Mouse (Mus musculus) cerebellum, adult 2 months (tissue): ENCODE data around the gene Ntn1. TPM values are rescaled to one million over a fixed set of nuclear protein-coding genes. Genes with fewer than 3 reads are reported as not detected.

Experiments used
- DNase-seq, 2 experiments: peaks; one replicate each; pipeline ENCODE4 v3.0.0; 2021
- H3K27ac ChIP-seq: fragments of 200-500 bp; 2 replicates; pipeline ENCODE4 v1.5.1; 2012; ENCODE audit warnings: low read length, control low read depth, inconsistent platforms; ENCODE audit not compliant: insufficient read depth
- H3K27me3 ChIP-seq: fragments of 200-500 bp; 2 replicates; pipeline ENCODE4 v1.6.1; 2012; ENCODE audit warnings: inconsistent platforms, mild to moderate bottlenecking, low read length, moderate library complexity; ENCODE audit not compliant: control insufficient read depth, insufficient read depth
- H3K4me1 ChIP-seq: fragments of 200-500 bp; 2 replicates; pipeline ENCODE4 v1.6.1; 2011; ENCODE audit warnings: low read length; ENCODE audit not compliant: control insufficient read depth, insufficient read depth
- H3K4me3 ChIP-seq: fragments of 200-500 bp; replicated peaks from 2 replicates; pipeline ENCODE3; 2011; ENCODE audit warnings: mild to moderate bottlenecking, low read depth, low read length, control low read depth; ENCODE audit not compliant: insufficient read depth
- CTCF ChIP-seq: fragments of 200-500 bp; IDR thresholded peaks from 2 replicates; pipeline ENCODE4 v1.5.1; 2011; ENCODE audit warnings: low read depth, mild to moderate bottlenecking, control low read depth, low read length, moderate library complexity, borderline replicate concordance; ENCODE audit not compliant: insufficient read depth
- POLR2A ChIP-seq: fragments of 200-500 bp; IDR thresholded peaks from 2 replicates; pipeline ENCODE4 v1.6.1; 2011; ENCODE audit warnings: low read length, control low read depth, borderline replicate concordance; ENCODE audit not compliant: insufficient read depth
- WGBS: fragments of 180-500 bp; shearing (Covaris S2); methylation state at CpG from one replicate; pipeline ENCODE4 v1.1.7; 2018; 5-methylcytosine and 5-hydroxymethylcytosine counted together
- polyA plus RNA-seq: library from polyadenylated mRNA; depleted of rRNA; stranded (reverse); fragments of >200 nt; gene quantifications from 2 replicates; pipeline ENCODE4 v1.2.3, GENCODE M21; 2012

The Ntn1 gene
- polyA plus RNA-seq, 1 experiment, result 22.0 TPM

DNA sequence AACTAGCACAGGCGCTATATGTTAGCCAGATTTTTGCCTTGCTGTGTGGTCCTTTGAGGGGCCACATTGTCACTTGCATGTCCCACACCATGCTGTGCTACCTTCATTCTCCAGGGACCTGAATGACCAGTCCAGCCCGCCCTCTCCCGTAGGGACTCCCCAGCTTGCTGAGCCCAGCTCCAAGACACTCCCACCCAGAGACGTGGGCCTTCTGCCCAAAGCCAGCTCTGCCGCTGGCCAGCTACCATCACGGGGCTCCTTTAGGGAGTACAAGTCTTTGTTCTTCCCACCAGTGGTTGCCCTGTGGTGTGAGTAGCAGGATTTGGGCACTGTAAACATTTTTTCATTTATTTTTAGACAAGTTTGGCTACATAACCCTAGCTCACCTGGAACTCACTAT lies 204.1 kb downstream of the Ntn1 start:
- TF ChIP-seq POLR2A (no peak), CTCF (no peak)
- no peak for DNase-seq
- Histone ChIP-seq H3K4me3 (no peak overlapping the region), H3K27ac (no peak overlapping the region), H3K4me1 (peaks cover 19% of the 10 kb centered on the region), H3K27me3 (no peaks in the 10 kb centered on the region)
- WGBS, result 90% methylated on average over 6 of the region's 6 CpGs

DNA sequence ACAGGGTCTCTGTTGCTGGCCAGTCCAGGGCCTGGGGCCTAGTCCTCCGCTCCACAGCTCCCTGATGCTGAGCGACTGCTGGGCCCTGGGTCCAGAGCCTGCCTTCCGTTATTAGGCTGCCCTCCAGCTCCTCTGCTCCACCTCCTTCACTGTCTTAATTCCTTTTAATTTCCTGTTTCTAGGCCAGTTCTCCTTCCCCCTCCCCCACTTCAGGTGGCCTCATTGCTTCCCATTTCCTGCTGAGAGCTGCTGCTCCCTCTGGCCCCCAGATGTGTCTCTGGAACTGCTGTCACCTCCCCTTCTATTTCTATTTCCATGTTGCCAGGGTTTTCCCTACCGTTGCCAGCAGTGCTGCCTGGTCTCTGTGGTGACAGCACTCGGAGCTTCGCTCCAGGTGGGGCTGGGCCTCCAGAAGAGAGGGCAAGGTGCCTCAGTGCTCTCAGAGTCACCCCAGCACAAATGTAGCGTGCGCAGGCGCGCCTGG lies 204.9 kb downstream of the Ntn1 start:
- peaks cover 19% of the 10 kb centered on the region for H3K4me1 ChIP-seq
- H3K27ac ChIP-seq, result no peak overlapping the region
- no peak overlapping the region for H3K4me3 ChIP-seq
- DNase-seq, result no peak
- WGBS, result 82% methylated on average over 10 of the region's 10 CpGs
- H3K27me3 ChIP-seq, result no peaks in the 10 kb centered on the region
- TF ChIP-seq POLR2A (no peak), CTCF (no peak)

DNA sequence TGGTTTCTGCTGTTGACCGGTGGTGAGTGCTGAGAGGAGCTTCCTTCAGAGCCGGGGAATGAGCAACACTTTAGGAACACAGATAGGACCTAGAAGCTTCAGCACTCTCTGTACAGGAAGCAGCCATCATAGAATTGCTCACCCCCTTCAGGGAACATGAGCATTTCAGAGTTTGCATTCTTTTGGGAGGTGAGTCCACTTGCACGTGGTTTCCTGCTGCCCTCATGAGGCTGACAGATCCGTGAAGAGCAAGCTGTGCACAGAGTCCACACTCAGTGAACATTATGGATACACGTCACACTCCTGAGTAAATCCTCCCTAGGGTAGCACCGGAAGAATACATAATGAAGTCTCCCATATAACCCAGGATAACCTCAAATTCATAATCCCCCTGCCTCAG lies 205.5 kb downstream of the Ntn1 start:
- Histone ChIP-seq H3K27me3 (no peaks in the 10 kb centered on the region), H3K4me3 (no peak overlapping the region), H3K27ac (no peak overlapping the region), H3K4me1 (peaks cover 19% of the 10 kb centered on the region)
- no peak for DNase-seq
- WGBS, result 82% methylated on average over 6 of the region's 6 CpGs
- peak; percentile 22; the same call in 1 of the 2 replicates for TF ChIP-seq CTCF
- no peak for TF ChIP-seq POLR2A

DNA sequence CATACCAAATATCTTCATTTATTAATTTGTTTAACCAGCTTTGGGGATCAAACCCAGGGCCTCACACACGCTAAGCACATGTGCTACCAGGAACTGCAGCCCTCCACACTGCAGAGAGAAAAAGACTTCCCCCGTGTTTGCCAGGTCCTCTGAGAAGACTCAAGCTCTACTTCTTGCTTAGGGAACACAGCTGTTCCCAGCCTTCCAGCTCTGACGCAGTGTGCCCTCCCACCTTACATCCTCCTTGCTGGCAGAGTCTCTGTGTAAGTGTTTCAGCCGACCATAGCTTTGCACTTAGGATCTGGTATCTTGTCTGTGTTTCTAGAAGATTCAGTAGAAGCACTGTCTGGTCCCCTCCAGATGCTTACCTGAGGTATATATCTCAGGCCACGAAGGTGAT lies 209.8 kb downstream of the Ntn1 start:
- Histone ChIP-seq H3K4me1 (peaks cover 11% of the 10 kb centered on the region; the same call in 1 of the 2 replicates), H3K4me3 (no peak overlapping the region), H3K27me3 (no peaks in the 10 kb centered on the region), H3K27ac (no peak overlapping the region)
- TF ChIP-seq POLR2A (no peak), CTCF (no peak)
- WGBS, result 83% methylated on average over 5 of the region's 5 CpGs
- DNase-seq, result no peak

DNA sequence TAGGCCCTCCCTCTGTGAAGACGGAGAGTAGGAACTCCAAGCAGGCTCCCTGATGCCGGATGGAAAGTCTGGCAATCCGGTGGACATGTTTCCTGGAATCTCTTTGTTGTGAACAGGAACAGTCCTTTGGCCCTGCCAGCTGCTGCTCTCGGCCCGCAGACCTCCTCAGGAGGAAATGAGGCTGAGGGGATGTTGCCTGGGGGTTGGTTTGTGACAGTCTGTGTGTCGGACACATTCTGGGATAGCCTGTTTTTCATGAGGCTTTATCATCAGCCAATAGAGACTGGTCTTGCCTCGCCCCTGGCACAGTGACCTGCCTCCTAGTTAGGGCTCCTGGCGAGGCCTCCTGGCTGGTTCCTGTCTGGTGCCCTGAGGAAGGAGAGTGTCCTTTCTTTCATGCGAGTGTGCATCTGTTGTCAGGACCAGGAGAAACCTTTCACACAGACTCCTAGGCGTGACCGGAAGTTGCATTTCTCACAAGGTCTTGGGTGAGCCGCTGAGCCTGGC lies 211.9 kb downstream of the Ntn1 start:
- Histone ChIP-seq H3K4me3 (no peak overlapping the region), H3K27ac (no peak overlapping the region), H3K27me3 (no peaks in the 10 kb centered on the region), H3K4me1 (peaks cover 3% of the 10 kb centered on the region; the same call in 1 of the 2 replicates)
- TF ChIP-seq CTCF (no peak), POLR2A (no peak)
- 74% methylated on average over 12 of the region's 12 CpGs for WGBS
- no peak for DNase-seq

DNA sequence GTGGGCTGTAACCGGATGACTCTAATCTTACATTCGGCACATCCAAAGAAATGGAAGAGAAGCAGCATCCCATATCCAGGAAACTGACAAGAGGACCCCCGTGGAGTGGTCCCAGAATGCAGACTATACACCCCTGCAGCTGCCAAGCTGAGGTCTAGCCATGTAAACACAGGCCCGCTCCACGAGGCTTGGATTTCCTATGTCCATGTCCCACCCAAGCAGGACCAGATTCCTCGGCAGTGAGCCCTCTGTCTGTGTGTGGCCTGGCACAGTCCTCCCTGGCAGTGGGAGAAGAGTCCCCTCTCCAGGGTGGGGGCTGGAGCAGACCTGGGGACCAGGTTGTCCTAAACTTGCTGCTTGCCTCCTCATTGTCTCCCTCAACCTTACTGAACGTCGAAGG lies 213.4 kb downstream of the Ntn1 start:
- DNase-seq, result no peak
- no peak for TF ChIP-seq POLR2A
- TF ChIP-seq CTCF, result no peak
- Histone ChIP-seq H3K27me3 (no peaks in the 10 kb centered on the region), H3K4me1 (peaks cover 1% of the 10 kb centered on the region; the same call in 1 of the 2 replicates), H3K4me3 (no peak overlapping the region), H3K27ac (no peak overlapping the region)
- 65% methylated on average over 8 of the region's 8 CpGs for WGBS

DNA sequence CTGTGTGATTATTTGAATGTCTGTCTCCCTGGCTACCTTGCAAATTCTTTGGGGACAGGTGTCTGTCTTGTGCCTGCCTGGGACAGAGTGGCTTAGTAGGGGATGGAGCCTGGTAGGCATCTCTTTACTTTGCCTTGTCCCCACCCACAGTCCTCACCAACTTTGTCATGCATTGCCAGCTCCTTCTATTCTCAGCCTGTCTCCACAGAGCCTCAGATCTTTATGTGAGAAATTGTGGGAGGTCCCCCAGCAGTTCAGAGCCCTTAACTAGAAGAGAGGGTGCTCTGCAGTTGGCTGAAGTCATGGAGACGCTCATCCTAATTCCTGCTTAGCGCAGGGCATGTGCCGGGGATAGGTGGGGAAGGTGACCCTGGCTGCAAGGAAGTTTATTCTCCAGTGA lies 215.0 kb downstream of the Ntn1 start:
- no peak for TF ChIP-seq CTCF
- no peak for TF ChIP-seq POLR2A
- no peak for DNase-seq
- WGBS, result 97% methylated on average over 3 of the region's 3 CpGs

DNA sequence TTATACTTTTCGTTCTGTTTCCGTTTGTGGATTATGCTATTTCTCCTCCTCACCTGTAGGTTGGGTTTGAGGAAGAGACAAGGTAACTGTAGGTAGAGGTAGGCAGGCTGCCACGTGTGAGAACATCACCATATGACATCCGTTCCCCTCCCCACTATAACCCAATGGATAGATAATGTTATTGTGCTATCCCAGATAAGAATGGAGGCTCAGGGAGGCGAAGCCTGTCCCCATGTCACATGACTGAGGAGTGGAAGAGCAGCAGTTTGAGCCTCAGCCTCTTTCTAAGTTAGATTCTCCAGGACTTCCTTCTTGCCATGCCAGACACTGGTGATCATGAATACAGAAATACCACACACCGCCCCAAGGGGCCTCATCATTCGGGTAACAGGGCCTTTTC lies 223.2 kb downstream of the Ntn1 start:
- DNase-seq, result no peak
- Histone ChIP-seq H3K27ac (no peak overlapping the region), H3K4me3 (no peak overlapping the region), H3K4me1 (no peaks in the 10 kb centered on the region), H3K27me3 (no peaks in the 10 kb centered on the region)
- TF ChIP-seq POLR2A (no peak), CTCF (no peak)
- 81% methylated on average over 7 of the region's 7 CpGs for whole genome bisulfite sequencing

More for the DNA sequence above, 215.0 kb downstream of the Ntn1 start:
- H3K27ac ChIP-seq, result no peak overlapping the region
- no peaks in the 10 kb centered on the region for H3K27me3 ChIP-seq
- H3K4me1 ChIP-seq, result no peaks in the 10 kb centered on the region
- no peak overlapping the region for H3K4me3 ChIP-seq
